ENCODE assay signal across 14 mouse cellular contexts in genomic region chr5:149503423-149504175, GRCm38 (mm10). TPM values are rescaled to one million over a fixed set of nuclear protein-coding genes. Genes with fewer than 3 reads are reported as not detected.
DNase-seq lines count a peak whose midpoint lies in the region; ATAC-seq and TF ChIP-seq lines count a peak whose summit lies in the region.
"Had no signal": no experiment of that assay in that cellular context is flagged by ENCODE, and none has a peak within 500 bp of the region (broad histone marks: within the 10 kb centered on the region; RNA-seq: fewer than 3 reads in every experiment).

No protein-coding gene starts in this region.

- H3K4me2 ChIP-seq in hindbrain, embryonic 13.5 days, result peak overlapping the region; percentile 20
- no peak overlapping the region for H3K4me2 ChIP-seq in heart, embryonic 11.5 days
- H3K4me2 ChIP-seq: liver, embryonic 15.5 days had no signal

- DNase-seq in frontal cortex, postnatal 14 days (ENCODE audit: low spot score in 2 of 2), result no peak
- DNase-seq in layer of hippocampus, postnatal 14 days (ENCODE audit: low spot score in 2 of 2), result peak; percentile 68 to 77
- no peak for DNase-seq in lung, postnatal 4 days
- DNase-seq in adrenal gland, adult (ENCODE audit: inconsistent age in 2 of 2, low spot score in 1 of 2), result no peak
- DNase-seq: gastrocnemius, postnatal 25 days; kidney, adult 2 months had no signal

- peak overlapping the region; percentile 60; the same call in 1 of the 2 replicates for H3K27ac ChIP-seq in cortical plate, adult 2 months (ENCODE audit: insufficient read depth, low read length)
- H3K27ac ChIP-seq in hindbrain, embryonic 13.5 days, result peak overlapping the region; percentile 82
- H3K27ac ChIP-seq in heart, embryonic 11.5 days (ENCODE audit: low read depth, low read length), result no peak overlapping the region
- H3K27ac ChIP-seq: liver, embryonic 15.5 days; stomach, postnatal 0 days had no signal

- peak; percentile 56 for ATAC-seq in frontal cortex, adult (ENCODE audit: low TSS enrichment)
- ATAC-seq in hindbrain, embryonic 13.5 days (ENCODE audit: low FRiP score), result peak; percentile 65; the same call in 1 of the 2 replicates
- ATAC-seq in heart, embryonic 11.5 days (replicated peaks; ENCODE audit: insufficient number of reproducible peaks, low FRiP score, low TSS enrichment), result no peak

- peaks cover 3% of the 10 kb centered on the region for H3K4me1 ChIP-seq in cortical plate, adult 2 months (ENCODE audit: control insufficient read depth, insufficient read depth, low read length)
- H3K4me1 ChIP-seq in hindbrain, embryonic 13.5 days (replicated peaks), result peaks cover 23% of the 10 kb centered on the region
- H3K4me1 ChIP-seq in heart, embryonic 11.5 days (ENCODE audit: control insufficient read depth, insufficient read depth, low read length), result no peaks in the 10 kb centered on the region
- H3K4me1 ChIP-seq: liver, embryonic 15.5 days had no signal

- TF ChIP-seq CTCF in cortical plate, adult 2 months (IDR thresholded peaks at IDR 0.05; ENCODE audit: extremely low read depth, insufficient read depth, low read length), result no peak

- no peaks in the 10 kb centered on the region for H3K27me3 ChIP-seq in hindbrain, embryonic 13.5 days
- H3K27me3 ChIP-seq in heart, embryonic 11.5 days (ENCODE audit: control insufficient read depth, insufficient read depth, low read length), result no peaks in the 10 kb centered on the region
- H3K27me3 ChIP-seq: liver, embryonic 15.5 days had no signal

- no peak overlapping the region for H3K4me3 ChIP-seq in cortical plate, adult 2 months (ENCODE audit: insufficient read depth, low read length)
- no peak overlapping the region for H3K4me3 ChIP-seq in hindbrain, embryonic 13.5 days
- H3K4me3 ChIP-seq in heart, embryonic 11.5 days (ENCODE audit: low read depth, low read length), result no peak overlapping the region
- H3K4me3 ChIP-seq: erythroblast, embryonic 14.5 days; liver, embryonic 15.5 days had no signal

- peak overlapping the region; percentile 21 for H3K9ac ChIP-seq in hindbrain, embryonic 13.5 days
- no peak overlapping the region for H3K9ac ChIP-seq in heart, embryonic 11.5 days (ENCODE audit: low read depth, low read length)
- H3K9ac ChIP-seq: liver, embryonic 15.5 days had no signal

- H3K36me3 ChIP-seq in hindbrain, embryonic 13.5 days, result no peaks in the 10 kb centered on the region
- no peaks in the 10 kb centered on the region for H3K36me3 ChIP-seq in heart, embryonic 11.5 days (ENCODE audit: control insufficient read depth, insufficient read depth, low read length)
- H3K36me3 ChIP-seq: liver, embryonic 15.5 days had no signal

- 46% methylated on average over 23 of the region's 23 CpGs for WGBS in hindbrain, embryonic 13.5 days
- WGBS in heart, embryonic 11.5 days (ENCODE audit: insufficient replicate concordance), result 76% methylated on average over 23 of the region's 23 CpGs

- no peaks in the 10 kb centered on the region for H3K9me3 ChIP-seq in hindbrain, embryonic 13.5 days
- no peaks in the 10 kb centered on the region for H3K9me3 ChIP-seq in heart, embryonic 11.5 days (replicated peaks; ENCODE audit: control insufficient read depth, low read length)
- H3K9me3 ChIP-seq: liver, embryonic 15.5 days had no signal

- no peak for TF ChIP-seq POLR2A in cortical plate, adult 2 months (IDR thresholded peaks at IDR 0.05; ENCODE audit: extremely low read depth, insufficient read depth, low read length)

RNA-seq across cellular contexts. Expression of gene Wdr95, which starts 24.9 kb away (rescaled TPM):
- 0.93 and 1.3 TPM in 2 replicates for polyA plus RNA-seq in cortical plate, adult 2 months (2012; rRNA removed)
- 0.10 and 0.84 TPM in 2 replicates for polyA plus RNA-seq in hindbrain, embryonic 13.5 days (2015; fragmentation: Nextera tagmentation; extraction: Ambion mirVana)
- total RNA-seq in layer of hippocampus, postnatal 14 days (2021), result 1 to 10 TPM; 2.0 to 2.1 TPM
- polyA plus RNA-seq in heart, embryonic 11.5 days (2014; fragmentation: Nextera tagmentation; extraction: Ambion mirVana), result 0.09 TPM in 1 of 2 replicates, not detected in the other
- total RNA-seq: gastrocnemius, postnatal 25 days had no signal
- polyA plus RNA-seq: erythroblast, embryonic 14.5 days; liver, embryonic 15.5 days; small intestine, adult 2 months; stomach, postnatal 0 days had no signal

Comparison
In these comparisons a context has a peak if more than half of its experiments do, and no peak if none do; other contexts are left out.
1. DNase-seq: peak in layer of hippocampus, postnatal 14 days (2 of 2); none in frontal cortex, postnatal 14 days (0 of 2), lung, postnatal 4 days (0 of 2) and adrenal gland, adult (0 of 2).